Mouse (Mus musculus): ENCODE measurements around the gene Eef1akmt1. TPM values are rescaled to one million over a fixed set of nuclear protein-coding genes. Genes with fewer than 3 reads are reported as not detected.

Gene Eef1akmt1
- total and polyA plus RNA-seq, 2 experiments: 5.6 to 11.6 TPM

- 91% methylated on average over 17 of the region's 17 CpGs for WGBS
Observed at GRCm38 (mm10) chr14:57545526-57545925, 25.9 kb downstream of the Eef1akmt1 start.

GRCm38 (mm10) chr14:57543420-57544039 is 27.9 kb downstream of the Eef1akmt1 start:
- no peaks in the 10 kb centered on the region for H3K4me1 ChIP-seq (ENCODE audit: control insufficient read depth, insufficient read depth, low read length)

More at GRCm38 (mm10) chr14:57545526-57545925, 25.9 kb downstream of the Eef1akmt1 start:
- H3K4me1 ChIP-seq (ENCODE audit: control insufficient read depth, insufficient read depth, low read length): no peaks in the 10 kb centered on the region
- no peak overlapping the region for H3K9ac ChIP-seq (ENCODE audit: low read depth, low read length)
- H3K4me3 ChIP-seq (ENCODE audit: insufficient read depth, low read depth, low read length): no peak overlapping the region
- no peak for DNase-seq (ENCODE audit: extremely low read depth, low read depth, low spot score)
- H3K79me2 ChIP-seq (ENCODE audit: control insufficient read depth, insufficient read depth, low read length): no peaks in the 10 kb centered on the region
- H3K27me3 ChIP-seq (ENCODE audit: control insufficient read depth, insufficient read depth, low read length): no peaks in the 10 kb centered on the region
- TF ChIP-seq CTCF (IDR thresholded peaks at IDR 0.05; ENCODE audit: low read depth, low read length) (no peak), POLR2A (IDR thresholded peaks at IDR 0.05; ENCODE audit: extremely low read depth, insufficient read depth, low read length) (no peak)
- H3K36me3 ChIP-seq (ENCODE audit: control insufficient read depth, insufficient read depth, low read length): no peaks in the 10 kb centered on the region
- no peak overlapping the region for H3K27ac ChIP-seq (replicated peaks; ENCODE audit: insufficient read depth, low read depth, low read length)

GRCm38 (mm10) chr14:57542231-57542630 is 29.2 kb downstream of the Eef1akmt1 start:
- H3K4me3 ChIP-seq (ENCODE audit: insufficient read depth, low read depth, low read length): no peak overlapping the region
- WGBS: 68% methylated on average over 34 of the region's 34 CpGs

More at GRCm38 (mm10) chr14:57543420-57544039, 27.9 kb downstream of the Eef1akmt1 start:
- Histone ChIP-seq H3K36me3 (ENCODE audit: control insufficient read depth, insufficient read depth, low read length) (no peaks in the 10 kb centered on the region), H3K27ac (replicated peaks; ENCODE audit: insufficient read depth, low read depth, low read length) (no peak overlapping the region), H3K27me3 (ENCODE audit: control insufficient read depth, insufficient read depth, low read length) (no peaks in the 10 kb centered on the region), H3K79me2 (ENCODE audit: control insufficient read depth, insufficient read depth, low read length) (no peaks in the 10 kb centered on the region), H3K4me3 (ENCODE audit: insufficient read depth, low read depth, low read length) (no peak overlapping the region), H3K9ac (ENCODE audit: low read depth, low read length) (no peak overlapping the region)
- no peak for DNase-seq (ENCODE audit: extremely low read depth, low read depth, low spot score)
- 90% methylated on average over 13 of the region's 13 CpGs for WGBS
- no peak for TF ChIP-seq CTCF (IDR thresholded peaks at IDR 0.05; ENCODE audit: low read depth, low read length)
- no peak for TF ChIP-seq POLR2A (IDR thresholded peaks at IDR 0.05; ENCODE audit: extremely low read depth, insufficient read depth, low read length)

DNA sequence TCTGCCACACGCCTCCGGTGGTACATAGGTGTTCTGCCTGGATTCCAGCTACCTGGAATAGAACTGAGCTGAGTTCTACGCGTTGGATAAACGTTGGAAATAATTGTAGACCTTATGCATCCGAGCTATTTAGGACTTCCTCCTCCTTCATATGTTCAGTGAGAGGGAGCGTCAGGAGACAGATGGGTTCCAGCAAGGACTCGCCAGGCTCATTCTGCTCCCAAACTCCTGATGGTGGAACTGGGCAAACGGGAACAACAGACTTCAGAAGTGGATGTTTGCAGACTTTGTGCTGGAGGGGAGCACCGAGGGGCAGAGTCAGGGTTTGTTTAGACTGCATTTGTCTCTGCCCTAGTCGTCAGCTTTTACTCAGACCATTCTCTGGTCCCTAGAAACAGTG is 30.7 kb downstream of the Eef1akmt1 start:
- DNase-seq (ENCODE audit: extremely low read depth, low read depth, low spot score): no peak
- no peaks in the 10 kb centered on the region for H3K4me1 ChIP-seq (ENCODE audit: control insufficient read depth, insufficient read depth, low read length)
- no peaks in the 10 kb centered on the region for H3K79me2 ChIP-seq (ENCODE audit: control insufficient read depth, insufficient read depth, low read length)
- no peak overlapping the region for H3K27ac ChIP-seq (replicated peaks; ENCODE audit: insufficient read depth, low read depth, low read length)
- no peak overlapping the region for H3K4me3 ChIP-seq (ENCODE audit: insufficient read depth, low read depth, low read length)
- TF ChIP-seq POLR2A (IDR thresholded peaks at IDR 0.05; ENCODE audit: extremely low read depth, insufficient read depth, low read length): no peak
- WGBS: 72% methylated on average over 11 of the region's 11 CpGs
- H3K27me3 ChIP-seq (ENCODE audit: control insufficient read depth, insufficient read depth, low read length): no peaks in the 10 kb centered on the region
- H3K36me3 ChIP-seq (ENCODE audit: control insufficient read depth, insufficient read depth, low read length): no peaks in the 10 kb centered on the region
- no peak overlapping the region for H3K9ac ChIP-seq (ENCODE audit: low read depth, low read length)

More at GRCm38 (mm10) chr14:57542231-57542630, 29.2 kb downstream of the Eef1akmt1 start:
- Histone ChIP-seq H3K27me3 (ENCODE audit: control insufficient read depth, insufficient read depth, low read length) (no peaks in the 10 kb centered on the region), H3K79me2 (ENCODE audit: control insufficient read depth, insufficient read depth, low read length) (no peaks in the 10 kb centered on the region), H3K4me1 (ENCODE audit: control insufficient read depth, insufficient read depth, low read length) (no peaks in the 10 kb centered on the region), H3K36me3 (ENCODE audit: control insufficient read depth, insufficient read depth, low read length) (no peaks in the 10 kb centered on the region), H3K9ac (ENCODE audit: low read depth, low read length) (no peak overlapping the region), H3K27ac (replicated peaks; ENCODE audit: insufficient read depth, low read depth, low read length) (no peak overlapping the region)
- no peak for DNase-seq (ENCODE audit: extremely low read depth, low read depth, low spot score)
- no peak for TF ChIP-seq POLR2A (IDR thresholded peaks at IDR 0.05; ENCODE audit: extremely low read depth, insufficient read depth, low read length)

DNA sequence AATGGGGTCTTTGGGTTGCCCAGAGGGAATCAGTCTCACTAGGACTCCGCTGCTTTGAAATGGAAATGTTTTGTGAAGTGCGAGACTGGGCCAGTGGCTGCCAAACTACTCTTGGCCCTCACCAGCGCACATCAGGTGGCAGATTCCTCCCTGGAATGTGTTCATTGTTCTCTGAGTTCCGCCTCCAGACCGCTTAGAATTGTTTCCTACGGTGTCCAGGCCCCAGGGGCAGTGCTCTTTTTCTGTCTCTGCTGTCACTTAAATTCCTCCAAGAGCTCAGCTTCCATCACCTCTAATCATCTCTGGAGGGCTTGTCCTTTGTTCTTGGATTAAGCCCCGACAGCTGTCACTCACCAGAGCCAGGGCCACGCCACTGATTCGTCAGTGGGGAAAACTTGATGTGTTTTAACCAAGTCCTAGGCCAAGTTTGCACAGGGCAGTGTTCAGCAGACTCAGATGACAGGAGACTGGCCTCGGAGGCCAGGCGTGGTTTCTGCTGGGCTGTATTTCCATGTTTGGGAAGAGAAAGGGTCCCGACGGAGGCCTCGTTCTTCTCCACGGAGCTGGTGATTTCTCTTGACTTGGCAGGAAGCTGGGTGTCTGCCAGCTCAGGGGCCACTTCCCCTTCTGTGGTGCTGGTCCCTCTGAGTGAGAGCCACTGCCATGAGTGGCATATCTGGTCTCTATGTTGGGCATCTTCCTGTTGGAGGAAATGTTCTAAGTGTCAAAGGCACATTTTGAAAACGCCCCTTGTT is 34.0 kb downstream of the Eef1akmt1 start:
- Histone ChIP-seq H3K79me2 (ENCODE audit: control insufficient read depth, insufficient read depth, low read length) (no peaks in the 10 kb centered on the region), H3K27ac (replicated peaks; ENCODE audit: insufficient read depth, low read depth, low read length) (no peak overlapping the region), H3K36me3 (ENCODE audit: control insufficient read depth, insufficient read depth, low read length) (no peaks in the 10 kb centered on the region), H3K4me1 (ENCODE audit: control insufficient read depth, insufficient read depth, low read length) (no peaks in the 10 kb centered on the region), H3K27me3 (ENCODE audit: control insufficient read depth, insufficient read depth, low read length) (no peaks in the 10 kb centered on the region), H3K9ac (ENCODE audit: low read depth, low read length) (no peak overlapping the region), H3K4me3 (ENCODE audit: insufficient read depth, low read depth, low read length) (no peak overlapping the region)
- no peak for DNase-seq (ENCODE audit: extremely low read depth, low read depth, low spot score)
- 54% methylated on average over 16 of the region's 16 CpGs for WGBS
- TF ChIP-seq POLR2A (IDR thresholded peaks at IDR 0.05; ENCODE audit: extremely low read depth, insufficient read depth, low read length) (no peak), CTCF (IDR thresholded peaks at IDR 0.05; ENCODE audit: low read depth, low read length) (no peak)

- H3K36me3 ChIP-seq (ENCODE audit: control insufficient read depth, insufficient read depth, low read length): no peaks in the 10 kb centered on the region
- no peaks in the 10 kb centered on the region for H3K79me2 ChIP-seq (ENCODE audit: control insufficient read depth, insufficient read depth, low read length)
- no peaks in the 10 kb centered on the region for H3K27me3 ChIP-seq (ENCODE audit: control insufficient read depth, insufficient read depth, low read length)
- H3K27ac ChIP-seq (replicated peaks; ENCODE audit: insufficient read depth, low read depth, low read length): no peak overlapping the region
- no peaks in the 10 kb centered on the region for H3K4me1 ChIP-seq (ENCODE audit: control insufficient read depth, insufficient read depth, low read length)
- H3K4me3 ChIP-seq (ENCODE audit: insufficient read depth, low read depth, low read length): no peak overlapping the region
- DNase-seq (ENCODE audit: extremely low read depth, low read depth, low spot score): no peak
- no peak for TF ChIP-seq CTCF (IDR thresholded peaks at IDR 0.05; ENCODE audit: low read depth, low read length)
- no peak overlapping the region for H3K9ac ChIP-seq (ENCODE audit: low read depth, low read length)
- WGBS: 67% methylated on average over 9 of the region's 9 CpGs
Observed at GRCm38 (mm10) chr14:57536820-57537219, 34.6 kb downstream of the Eef1akmt1 start.
